Mouse (Mus musculus) testis, adult 2 months (tissue): Measurements from ENCODE around the gene Chn2.

Experiments
- CTCF ChIP-seq: fragments of 200-500 bp; IDR thresholded peaks from 2 replicates; pipeline ENCODE4 v1.5.1; 2012; ENCODE audit warnings: low read depth, mild to moderate bottlenecking, inconsistent platforms, low read length, moderate library complexity; ENCODE audit not compliant: control insufficient read depth, insufficient read depth, insufficient replicate concordance
- POLR2A ChIP-seq: fragments of 200-500 bp; IDR thresholded peaks from 2 replicates; pipeline ENCODE4 v1.6.1; 2012; ENCODE audit warnings: low read depth, mild to moderate bottlenecking, inconsistent platforms, low read length, moderate library complexity; ENCODE audit not compliant: control insufficient read depth

GRCm38 (mm10) chr6:54183825-54184578, 144.6 kb downstream of the Chn2 start:
- TF ChIP-seq CTCF (no peak), POLR2A (no peak)
